Mouse (Mus musculus): ENCODE measurements around the gene 4930558C23Rik. TPM values are rescaled to one million over a fixed set of nuclear protein-coding genes. Genes with fewer than 3 reads are reported as not detected.
"Not testable (repeated sequence)": the region's sequence is repeated elsewhere in the genome, so short reads cannot be mapped to it uniquely, and the experiment has no call there.

4930558C23Rik gene
- polyA plus RNA-seq, 1 experiment from 2014 or later: not detected

- no peaks in the 10 kb centered on the region for H3K4me1 ChIP-seq (replicated peaks; ENCODE audit: control insufficient read depth, insufficient read depth, low read length)
- H3K4me2 ChIP-seq (ENCODE audit: low read length): no peak overlapping the region
- no peak overlapping the region for H3K9ac ChIP-seq (replicated peaks; ENCODE audit: low read depth, low read length)
- H3K27me3 ChIP-seq (replicated peaks; ENCODE audit: control insufficient read depth, insufficient read depth, low read length): no peaks in the 10 kb centered on the region
- ATAC-seq: no peak
- no peaks in the 10 kb centered on the region for H3K9me3 ChIP-seq (ENCODE audit: control insufficient read depth, low read length)
- H3K36me3 ChIP-seq (ENCODE audit: control insufficient read depth, insufficient read depth): peaks cover 40% of the 10 kb centered on the region
- no peak overlapping the region for H3K27ac ChIP-seq (ENCODE audit: low read length)
- no peak overlapping the region for H3K4me3 ChIP-seq (replicated peaks; ENCODE audit: low read length)
These were observed 53.1 kb downstream of the 4930558C23Rik start for GRCm38 (mm10) chr3:95349491-95349890.

GRCm38 (mm10) chr3:95348343-95348742 is 54.3 kb downstream of the 4930558C23Rik start:
- peaks cover 41% of the 10 kb centered on the region for H3K36me3 ChIP-seq (ENCODE audit: control insufficient read depth, insufficient read depth)
- H3K4me2 ChIP-seq (ENCODE audit: low read length); H3K4me3 ChIP-seq (replicated peaks; ENCODE audit: low read length); ATAC-seq; H3K4me1 ChIP-seq (replicated peaks; ENCODE audit: control insufficient read depth, insufficient read depth, low read length); H3K27ac ChIP-seq (ENCODE audit: low read length); H3K9me3 ChIP-seq (ENCODE audit: control insufficient read depth, low read length); H3K27me3 ChIP-seq (replicated peaks; ENCODE audit: control insufficient read depth, insufficient read depth, low read length); H3K9ac ChIP-seq (replicated peaks; ENCODE audit: low read depth, low read length): not testable (repeated sequence)
- 94% methylated on average over 5 of the region's 5 CpGs for WGBS

- no peak overlapping the region for H3K9ac ChIP-seq (replicated peaks; ENCODE audit: low read depth, low read length)
- no peak overlapping the region for H3K27ac ChIP-seq (ENCODE audit: low read length)
- peaks cover 47% of the 10 kb centered on the region for H3K36me3 ChIP-seq (ENCODE audit: control insufficient read depth, insufficient read depth)
- WGBS: 90% methylated on average over 7 of the region's 7 CpGs
- no peak overlapping the region for H3K4me2 ChIP-seq (ENCODE audit: low read length)
- H3K4me1 ChIP-seq (replicated peaks; ENCODE audit: control insufficient read depth, insufficient read depth, low read length): no peaks in the 10 kb centered on the region
- H3K9me3 ChIP-seq (ENCODE audit: control insufficient read depth, low read length): no peaks in the 10 kb centered on the region
- H3K4me3 ChIP-seq (replicated peaks; ENCODE audit: low read length): no peak overlapping the region
- no peak for ATAC-seq
- H3K27me3 ChIP-seq (replicated peaks; ENCODE audit: control insufficient read depth, insufficient read depth, low read length): no peaks in the 10 kb centered on the region
These were observed 56.2 kb downstream of the 4930558C23Rik start for GRCm38 (mm10) chr3:95346454-95346853.

GRCm38 (mm10) chr3:95343356-95344000 is 59.2 kb downstream of the 4930558C23Rik start:
- not testable (repeated sequence) for H3K27me3 ChIP-seq (replicated peaks; ENCODE audit: control insufficient read depth, insufficient read depth, low read length); H3K4me2 ChIP-seq (ENCODE audit: low read length); ATAC-seq; H3K4me3 ChIP-seq (replicated peaks; ENCODE audit: low read length); H3K9ac ChIP-seq (replicated peaks; ENCODE audit: low read depth, low read length); H3K9me3 ChIP-seq (ENCODE audit: control insufficient read depth, low read length); H3K4me1 ChIP-seq (replicated peaks; ENCODE audit: control insufficient read depth, insufficient read depth, low read length); H3K27ac ChIP-seq (ENCODE audit: low read length)
- H3K36me3 ChIP-seq (ENCODE audit: control insufficient read depth, insufficient read depth): peaks cover 59% of the 10 kb centered on the region
- 95% methylated on average over 9 of the region's 9 CpGs for WGBS

DNA sequence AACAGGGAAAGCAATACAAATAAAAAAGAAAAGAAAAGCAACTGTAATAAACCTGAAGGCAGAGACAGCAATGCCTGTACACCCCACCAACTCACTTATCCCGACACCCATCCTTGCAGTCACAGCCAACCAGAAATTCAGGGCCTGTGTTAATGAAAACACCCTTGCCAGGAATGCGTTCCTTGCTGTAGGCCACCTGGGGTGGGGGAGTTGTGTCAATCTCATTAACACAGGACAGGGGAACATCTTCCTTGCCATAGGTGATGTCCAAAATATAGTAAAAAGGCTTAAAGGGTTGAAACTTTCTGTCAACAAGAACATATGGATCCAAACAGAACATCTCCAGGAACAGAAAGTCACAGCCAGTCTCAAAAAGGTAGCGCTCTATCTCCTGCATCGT is 64.4 kb downstream of the 4930558C23Rik start:
- Histone ChIP-seq H3K36me3 (ENCODE audit: control insufficient read depth, insufficient read depth) (peaks cover 63% of the 10 kb centered on the region), H3K27me3 (replicated peaks; ENCODE audit: control insufficient read depth, insufficient read depth, low read length) (no peaks in the 10 kb centered on the region), H3K4me1 (replicated peaks; ENCODE audit: control insufficient read depth, insufficient read depth, low read length) (no peaks in the 10 kb centered on the region), H3K27ac (ENCODE audit: low read length) (no peak overlapping the region), H3K4me3 (replicated peaks; ENCODE audit: low read length) (no peak overlapping the region), H3K4me2 (ENCODE audit: low read length) (no peak overlapping the region), H3K9ac (replicated peaks; ENCODE audit: low read depth, low read length) (no peak overlapping the region), H3K9me3 (ENCODE audit: control insufficient read depth, low read length) (no peaks in the 10 kb centered on the region)
- no peak for ATAC-seq
- 91% methylated on average over 4 of the region's 4 CpGs for WGBS

DNA sequence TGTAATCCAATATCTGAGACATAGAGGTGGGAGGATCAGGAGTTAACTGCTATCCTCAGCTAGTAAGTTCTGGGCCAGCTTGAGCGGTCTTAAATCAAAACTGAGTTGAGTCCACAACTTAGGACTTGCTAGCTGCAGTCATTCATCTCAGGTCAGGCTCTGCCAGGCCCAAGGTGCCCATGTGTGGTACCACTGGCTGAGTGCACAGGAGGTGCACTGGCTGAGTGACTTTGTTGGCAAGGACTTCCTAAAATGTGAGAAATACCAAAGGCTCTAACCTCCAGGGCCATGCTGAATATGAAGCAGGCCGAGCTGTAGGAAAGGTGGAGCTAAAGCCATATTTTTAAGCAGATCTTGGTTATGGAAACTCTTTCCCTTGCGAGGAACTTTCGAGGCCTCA is 65.3 kb downstream of the 4930558C23Rik start:
- WGBS: 98% methylated on average over 4 of the region's 4 CpGs
- no peaks in the 10 kb centered on the region for H3K27me3 ChIP-seq (replicated peaks; ENCODE audit: control insufficient read depth, insufficient read depth, low read length)
- ATAC-seq: no peak
- no peak overlapping the region for H3K4me3 ChIP-seq (replicated peaks; ENCODE audit: low read length)
- H3K36me3 ChIP-seq (ENCODE audit: control insufficient read depth, insufficient read depth): peaks cover 67% of the 10 kb centered on the region
- H3K27ac ChIP-seq (ENCODE audit: low read length): no peak overlapping the region
- H3K4me2 ChIP-seq (ENCODE audit: low read length): no peak overlapping the region
- no peaks in the 10 kb centered on the region for H3K9me3 ChIP-seq (ENCODE audit: control insufficient read depth, low read length)
- H3K4me1 ChIP-seq (replicated peaks; ENCODE audit: control insufficient read depth, insufficient read depth, low read length): no peaks in the 10 kb centered on the region
- H3K9ac ChIP-seq (replicated peaks; ENCODE audit: low read depth, low read length): no peak overlapping the region

Other genes starting within 250 kb of the 4930558C23Rik start
- gene Sema6c, start 242.4 kb downstream of the 4930558C23Rik start, polyA plus RNA-seq (2015; fragmentation: Nextera tagmentation; extraction: Ambion mirVana): 21.4 and 22.6 TPM in 2 replicates
- gene Gabpb2, start 184.9 kb downstream of the 4930558C23Rik start, polyA plus RNA-seq (2015; fragmentation: Nextera tagmentation; extraction: Ambion mirVana): 4.2 and 5.6 TPM in 2 replicates
- 72.9 and 79.3 TPM in 2 replicates for gene Cdc42se1, start 174.1 kb downstream of the 4930558C23Rik start, polyA plus RNA-seq (2015; fragmentation: Nextera tagmentation; extraction: Ambion mirVana)
- 263 and 264 TPM in 2 replicates for gene Mllt11, start 170.7 kb downstream of the 4930558C23Rik start, polyA plus RNA-seq (2015; fragmentation: Nextera tagmentation; extraction: Ambion mirVana)
- gene Gm128, start 161.2 kb downstream of the 4930558C23Rik start, polyA plus RNA-seq (2015; fragmentation: Nextera tagmentation; extraction: Ambion mirVana): 0.27 TPM in 1 of 2 replicates, not detected in the other
- gene Bnipl, start 151.6 kb downstream of the 4930558C23Rik start, polyA plus RNA-seq (2015; fragmentation: Nextera tagmentation; extraction: Ambion mirVana): 0.23 TPM in 1 of 2 replicates, not detected in the other
- gene Mindy1, start 121.5 kb downstream of the 4930558C23Rik start, polyA plus RNA-seq (2015; fragmentation: Nextera tagmentation; extraction: Ambion mirVana): 43.6 and 44.3 TPM in 2 replicates
- gene Prune1, start 120.8 kb downstream of the 4930558C23Rik start, polyA plus RNA-seq (2015; fragmentation: Nextera tagmentation; extraction: Ambion mirVana): 45.8 and 55.6 TPM in 2 replicates
- 0.51 and 0.86 TPM in 2 replicates for gene Anxa9, start 95.7 kb downstream of the 4930558C23Rik start, polyA plus RNA-seq (2015; fragmentation: Nextera tagmentation; extraction: Ambion mirVana)
- gene Cers2, start 88.0 kb downstream of the 4930558C23Rik start, polyA plus RNA-seq (2015; fragmentation: Nextera tagmentation; extraction: Ambion mirVana): 104 and 108 TPM in 2 replicates
- gene Setdb1, start 45.6 kb downstream of the 4930558C23Rik start, polyA plus RNA-seq (2015; fragmentation: Nextera tagmentation; extraction: Ambion mirVana): 52.6 and 53.9 TPM in 2 replicates
- gene Arnt, start 31.5 kb upstream of the 4930558C23Rik start, polyA plus RNA-seq (2015; fragmentation: Nextera tagmentation; extraction: Ambion mirVana): 25.3 and 25.5 TPM in 2 replicates
- 3.2 and 8.4 TPM in 2 replicates for gene Ctsk, start 96.4 kb upstream of the 4930558C23Rik start, polyA plus RNA-seq (2015; fragmentation: Nextera tagmentation; extraction: Ambion mirVana)
- 11.0 and 11.1 TPM in 2 replicates for gene Ctss, start 123.9 kb upstream of the 4930558C23Rik start, polyA plus RNA-seq (2015; fragmentation: Nextera tagmentation; extraction: Ambion mirVana)
- gene Hormad1, start 156.8 kb upstream of the 4930558C23Rik start, polyA plus RNA-seq (2015; fragmentation: Nextera tagmentation; extraction: Ambion mirVana): not detected in 2 replicates
- 33.3 and 39.8 TPM in 2 replicates for gene Golph3l, start 186.1 kb upstream of the 4930558C23Rik start, polyA plus RNA-seq (2015; fragmentation: Nextera tagmentation; extraction: Ambion mirVana)
- gene Ensa, start 222.2 kb upstream of the 4930558C23Rik start, polyA plus RNA-seq (2015; fragmentation: Nextera tagmentation; extraction: Ambion mirVana): 113 and 124 TPM in 2 replicates

Data from forebrain, embryonic 16.5 days (tissue).